Mouse (Mus musculus): ENCODE measurements around the gene Inhbc. TPM values are rescaled to one million over a fixed set of nuclear protein-coding genes. Genes with fewer than 3 reads are reported as not detected.

The Inhbc gene
- polyA plus RNA-seq, 1 experiment from 2014 or later, result 1.6 TPM

DNA sequence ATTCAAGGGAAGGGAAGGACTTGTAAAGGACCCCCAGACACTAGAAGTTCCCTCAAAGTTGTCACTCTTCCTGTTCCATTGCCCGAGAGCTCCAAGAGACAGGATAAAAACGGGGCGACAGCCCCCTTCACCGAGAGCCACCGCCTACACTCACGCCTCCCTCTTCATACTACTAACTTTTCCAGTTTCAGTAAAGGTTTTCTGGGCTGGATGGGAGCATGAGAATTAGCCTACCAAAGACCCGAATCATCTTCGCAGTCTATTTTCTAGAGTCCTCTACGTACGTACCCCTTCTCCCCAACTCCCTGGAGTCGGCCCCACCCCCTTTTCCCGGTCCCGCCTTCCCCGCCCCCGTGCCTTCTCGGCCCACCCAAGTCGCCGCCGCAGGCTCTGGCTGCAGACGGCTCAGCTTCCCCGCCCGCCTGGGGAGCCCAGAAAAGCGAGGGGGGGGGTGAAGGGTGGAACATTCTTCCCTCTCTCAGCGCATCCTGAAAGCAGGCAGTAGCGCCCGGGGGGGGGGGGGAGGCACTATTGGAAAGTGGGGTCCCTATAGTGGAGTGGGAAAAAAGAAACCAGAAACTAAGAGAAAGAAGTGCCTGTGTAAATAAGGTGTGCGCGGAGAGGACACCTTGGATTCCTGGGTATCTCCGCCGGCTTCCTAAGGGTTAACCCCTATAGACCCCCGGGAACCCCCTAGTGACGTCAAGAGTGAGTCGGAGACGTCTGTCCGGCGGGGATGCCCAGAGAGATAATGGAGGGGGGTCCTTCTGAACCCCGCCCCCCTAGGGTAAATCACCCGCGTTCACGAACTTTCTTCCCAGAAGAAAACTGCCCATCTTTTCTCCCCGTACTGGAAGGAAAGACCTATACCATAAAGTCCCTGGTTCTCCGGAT is 30.3 kb downstream of the Inhbc start:
- peaks cover 66% of the 10 kb centered on the region for H3K27me3 ChIP-seq
- 0 out of 2 replicates have a peak overlapping the region, but pooled peaks have one; percentile 39 for H3K27ac ChIP-seq
- DNase-seq (no peak), ATAC-seq (ENCODE audit: low read depth) (no peak)
- H3K9ac ChIP-seq, result peak overlapping the region; percentile 47; the same call in 1 of the 2 replicates
- H3K4me2 ChIP-seq, result peak overlapping the region; percentile 71
- peaks cover 36% of the 10 kb centered on the region for H3K4me1 ChIP-seq (replicated peaks)
- no peaks in the 10 kb centered on the region for H3K9me3 ChIP-seq (replicated peaks)
- no peaks in the 10 kb centered on the region for H3K36me3 ChIP-seq
- under 1% methylated on average over 42 of the region's 42 CpGs for WGBS (ENCODE audit: insufficient replicate concordance)
- H3K4me3 ChIP-seq (replicated peaks), result peak overlapping the region; percentile 51

- H3K9ac ChIP-seq, result peak overlapping the region; percentile 45; the same call in 1 of the 2 replicates
- under 1% methylated on average over 31 of the region's 31 CpGs for WGBS (ENCODE audit: insufficient replicate concordance)
- DNase-seq (peak; percentile 72), ATAC-seq (ENCODE audit: low read depth) (peak; percentile 70)
- H3K36me3 ChIP-seq, result no peaks in the 10 kb centered on the region
- peaks cover 66% of the 10 kb centered on the region for H3K27me3 ChIP-seq
- H3K27ac ChIP-seq, result 0 out of 2 replicates have a peak overlapping the region, but pooled peaks have one; percentile 39
- H3K9me3 ChIP-seq (replicated peaks), result no peaks in the 10 kb centered on the region
- peaks cover 36% of the 10 kb centered on the region for H3K4me1 ChIP-seq (replicated peaks)
- peak overlapping the region; percentile 71 for H3K4me2 ChIP-seq
- H3K4me3 ChIP-seq (replicated peaks), result peak overlapping the region; percentile 51
These were observed 31.1 kb downstream of the Inhbc start for GRCm38 (mm10) chr10:127338930-127339682.

GRCm38 (mm10) chr10:127337536-127338099 is 32.6 kb downstream of the Inhbc start:
- no peak overlapping the region for H3K4me2 ChIP-seq
- no peak overlapping the region for H3K4me3 ChIP-seq (replicated peaks)
- no peak overlapping the region for H3K27ac ChIP-seq
- ATAC-seq (ENCODE audit: low read depth), result no peak
- H3K27me3 ChIP-seq, result peaks cover 65% of the 10 kb centered on the region
- no peak overlapping the region for H3K9ac ChIP-seq
- no peak for DNase-seq
- H3K9me3 ChIP-seq (replicated peaks), result no peaks in the 10 kb centered on the region
- no peaks in the 10 kb centered on the region for H3K36me3 ChIP-seq
- 56% methylated on average over 6 of the region's 6 CpGs for WGBS (ENCODE audit: insufficient replicate concordance)
- peaks cover 36% of the 10 kb centered on the region for H3K4me1 ChIP-seq (replicated peaks)

- Histone ChIP-seq H3K4me2 (no peak overlapping the region), H3K9me3 (replicated peaks) (no peaks in the 10 kb centered on the region), H3K9ac (no peak overlapping the region), H3K36me3 (no peaks in the 10 kb centered on the region), H3K4me1 (replicated peaks) (peaks cover 34% of the 10 kb centered on the region), H3K27ac (no peak overlapping the region), H3K27me3 (peaks cover 64% of the 10 kb centered on the region), H3K4me3 (replicated peaks) (no peak overlapping the region)
- ATAC-seq (ENCODE audit: low read depth), result no peak
- no peak for DNase-seq
- WGBS (ENCODE audit: insufficient replicate concordance), result 46% methylated on average over 5 of the region's 5 CpGs
These were observed 33.3 kb downstream of the Inhbc start for GRCm38 (mm10) chr10:127336952-127337351.

- H3K4me1 ChIP-seq (replicated peaks), result peaks cover 25% of the 10 kb centered on the region
- no peak for ATAC-seq (ENCODE audit: low read depth)
- H3K27ac ChIP-seq, result no peak overlapping the region
- no peaks in the 10 kb centered on the region for H3K36me3 ChIP-seq
- no peak overlapping the region for H3K9ac ChIP-seq
- H3K4me3 ChIP-seq (replicated peaks), result no peak overlapping the region
- peaks cover 47% of the 10 kb centered on the region for H3K27me3 ChIP-seq
- no peaks in the 10 kb centered on the region for H3K9me3 ChIP-seq (replicated peaks)
- DNase-seq, result no peak
- WGBS (ENCODE audit: insufficient replicate concordance), result 38% methylated on average over 1 of the region's 1 CpGs
- no peak overlapping the region for H3K4me2 ChIP-seq
These were observed 35.0 kb downstream of the Inhbc start for GRCm38 (mm10) chr10:127335271-127335670.

DNA sequence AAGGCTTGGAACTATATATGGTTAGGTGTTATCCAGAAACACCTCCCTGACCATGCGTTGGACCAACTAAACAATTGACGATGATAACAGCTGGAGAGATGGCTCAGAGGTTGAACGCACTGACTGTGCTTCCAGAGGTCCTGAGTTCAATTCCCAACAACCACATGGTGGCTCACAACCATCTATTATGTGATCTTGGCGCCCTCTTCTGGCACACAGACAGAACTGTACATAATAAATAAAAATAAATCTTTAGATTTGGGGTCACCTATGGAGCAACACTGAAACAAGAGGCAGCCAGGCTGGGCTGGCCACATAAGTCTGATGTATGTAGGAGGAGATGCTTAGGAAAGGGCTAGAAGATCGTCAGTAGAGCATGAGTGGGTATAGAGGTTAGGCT is 37.1 kb downstream of the Inhbc start:
- peaks cover 26% of the 10 kb centered on the region for H3K27me3 ChIP-seq
- DNase-seq (no peak), ATAC-seq (ENCODE audit: low read depth) (0 out of 2 replicates have a peak, but pooled peaks have one; percentile 22)

DNA sequence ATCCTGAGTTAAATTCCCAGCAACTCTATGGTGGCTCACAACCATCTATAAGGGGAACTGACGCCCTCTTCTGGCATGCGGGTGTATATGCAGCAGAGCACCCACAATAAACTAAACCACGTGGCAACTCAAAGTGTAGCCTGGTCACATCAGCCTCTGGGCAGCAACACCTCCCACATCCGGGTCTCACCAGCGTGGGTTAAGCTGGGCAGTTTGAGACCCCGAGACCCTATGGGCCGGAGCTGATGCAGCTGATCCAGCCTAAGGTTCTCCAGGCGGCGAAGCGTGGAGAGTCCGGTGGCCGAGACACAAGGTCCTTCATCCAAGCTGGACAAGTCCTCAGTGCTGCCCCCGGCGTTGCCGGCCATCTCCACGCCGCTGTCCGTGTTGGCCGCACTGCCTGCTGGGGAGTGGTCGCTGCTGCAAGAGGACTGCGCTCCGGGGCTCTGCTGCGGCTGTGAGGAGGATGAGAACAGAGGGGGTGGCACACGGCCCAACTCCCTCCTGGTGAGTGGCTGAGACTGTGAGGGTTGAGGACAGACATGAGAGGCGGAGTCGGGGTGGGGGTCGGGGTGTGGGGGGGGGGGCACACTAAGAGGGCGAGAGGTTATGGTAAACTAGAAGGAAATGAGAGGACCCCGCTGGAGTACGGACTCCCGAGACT is 37.9 kb downstream of the Inhbc start:
- peak overlapping the region; percentile 53 for H3K4me2 ChIP-seq
- H3K36me3 ChIP-seq, result 0 out of 2 replicates have a peak, but pooled peaks cover 15% of the 10 kb centered on the region
- WGBS (ENCODE audit: insufficient replicate concordance), result 33% methylated on average over 31 of the region's 31 CpGs
- DNase-seq, result no peak
- ATAC-seq (ENCODE audit: low read depth), result no peak
- peak overlapping the region; percentile 27; the same call in 1 of the 2 replicates for H3K9ac ChIP-seq
- no peaks in the 10 kb centered on the region for H3K9me3 ChIP-seq (replicated peaks)
- peaks cover 22% of the 10 kb centered on the region for H3K4me1 ChIP-seq (replicated peaks)
- H3K4me3 ChIP-seq (replicated peaks), result peak overlapping the region; percentile 32
- H3K27ac ChIP-seq, result no peak overlapping the region
- H3K27me3 ChIP-seq, result peaks cover 24% of the 10 kb centered on the region

More for the DNA sequence above, 37.1 kb downstream of the Inhbc start:
- H3K4me1 ChIP-seq (replicated peaks), result peaks cover 16% of the 10 kb centered on the region
- no peaks in the 10 kb centered on the region for H3K9me3 ChIP-seq (replicated peaks)
- H3K27ac ChIP-seq, result no peak overlapping the region
- no peak overlapping the region for H3K4me2 ChIP-seq
- no peak overlapping the region for H3K4me3 ChIP-seq (replicated peaks)
- H3K36me3 ChIP-seq, result 0 out of 2 replicates have a peak, but pooled peaks cover 15% of the 10 kb centered on the region
- 31% methylated on average over 5 of the region's 5 CpGs for whole genome bisulfite sequencing (ENCODE audit: insufficient replicate concordance)
- H3K9ac ChIP-seq, result no peak overlapping the region

- H3K27me3 ChIP-seq, result peaks cover 32% of the 10 kb centered on the region
These were observed 40.0 kb downstream of the Inhbc start for GRCm38 (mm10) chr10:127330212-127330611.

DNA sequence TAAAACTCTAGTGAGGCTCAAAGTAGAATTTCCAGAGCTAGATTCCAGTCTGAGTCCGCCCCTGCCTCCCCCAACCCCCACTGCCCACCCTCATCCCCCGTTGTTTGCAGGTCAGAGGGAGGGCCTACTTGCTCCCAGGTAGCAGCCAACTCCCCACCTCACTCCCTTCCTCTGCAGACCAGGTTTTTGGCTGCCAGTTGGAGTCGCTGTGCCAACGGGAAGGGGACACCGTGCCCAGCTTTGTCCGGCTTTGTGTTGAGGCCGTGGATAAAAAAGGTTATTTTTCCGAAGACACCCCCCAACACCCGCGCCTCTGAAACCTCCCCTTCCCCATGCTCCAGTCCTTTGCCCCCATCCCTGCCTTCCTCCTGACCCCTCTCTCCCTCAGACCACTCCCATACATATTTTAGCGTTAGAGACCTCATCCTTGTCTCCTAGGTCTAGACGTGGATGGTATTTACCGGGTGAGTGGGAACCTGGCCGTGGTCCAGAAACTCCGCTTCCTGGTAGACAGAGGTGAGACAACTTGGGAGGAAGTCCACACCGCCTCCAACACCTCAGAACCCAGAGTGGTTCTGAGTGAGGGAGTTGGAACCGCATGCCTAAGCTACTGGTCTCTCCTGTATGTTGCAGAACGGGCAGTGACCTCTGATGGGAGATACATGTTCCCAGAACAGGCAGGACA is 42.6 kb downstream of the Inhbc start:
- Histone ChIP-seq H3K36me3 (0 out of 2 replicates have a peak, but pooled peaks cover 15% of the 10 kb centered on the region), H3K27ac (no peak overlapping the region), H3K9me3 (replicated peaks) (no peaks in the 10 kb centered on the region), H3K4me2 (peak overlapping the region; percentile 93), H3K27me3 (peaks cover 37% of the 10 kb centered on the region), H3K4me3 (replicated peaks) (peak overlapping the region; percentile 68; the same call in 1 of the 2 replicates), H3K4me1 (replicated peaks) (peaks cover 68% of the 10 kb centered on the region), H3K9ac (no peak overlapping the region)
- 77% methylated on average over 18 of the region's 18 CpGs for WGBS (ENCODE audit: insufficient replicate concordance)
- DNase-seq (no peak), ATAC-seq (ENCODE audit: low read depth) (no peak)

More at GRCm38 (mm10) chr10:127330212-127330611, 40.0 kb downstream of the Inhbc start:
- Histone ChIP-seq H3K4me1 (replicated peaks) (peaks cover 43% of the 10 kb centered on the region), H3K4me2 (no peak overlapping the region), H3K9me3 (replicated peaks) (no peaks in the 10 kb centered on the region), H3K9ac (no peak overlapping the region), H3K4me3 (replicated peaks) (no peak overlapping the region), H3K27ac (no peak overlapping the region), H3K36me3 (0 out of 2 replicates have a peak, but pooled peaks cover 15% of the 10 kb centered on the region)
- no peak for ATAC-seq (ENCODE audit: low read depth)
- no peak for DNase-seq
- WGBS (ENCODE audit: insufficient replicate concordance), result 61% methylated on average over 7 of the region's 7 CpGs

DNA sequence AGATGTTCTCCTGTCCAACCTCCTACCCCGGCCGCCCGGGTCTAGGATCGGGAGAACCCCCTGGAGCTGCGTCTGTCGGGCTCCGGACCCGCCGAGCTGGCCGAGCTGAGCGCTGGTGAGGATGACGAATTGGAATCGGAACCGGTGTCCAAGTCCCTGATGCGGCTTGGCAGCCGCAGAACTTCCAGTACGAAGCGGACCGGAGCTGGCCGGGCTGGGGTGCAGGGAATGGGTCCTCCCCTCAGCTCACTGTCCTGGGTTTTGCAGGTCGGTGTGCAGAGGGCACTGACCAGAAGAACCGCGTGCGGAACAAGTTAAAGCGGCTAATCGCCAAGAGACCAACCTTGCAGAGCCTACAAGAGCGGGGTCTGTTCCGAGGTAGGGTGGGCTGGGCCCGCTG is 43.4 kb downstream of the Inhbc start:
- 20% methylated on average over 29 of the region's 29 CpGs for WGBS (ENCODE audit: insufficient replicate concordance)
- H3K27me3 ChIP-seq, result peaks cover 32% of the 10 kb centered on the region
- H3K4me1 ChIP-seq (replicated peaks), result peaks cover 69% of the 10 kb centered on the region
- no peak for ATAC-seq (ENCODE audit: low read depth)
- H3K9ac ChIP-seq, result peak overlapping the region; percentile 76
- H3K4me2 ChIP-seq, result peak overlapping the region; percentile 93
- H3K9me3 ChIP-seq (replicated peaks), result no peaks in the 10 kb centered on the region
- 0 out of 2 replicates have a peak, but pooled peaks cover 15% of the 10 kb centered on the region for H3K36me3 ChIP-seq
- H3K27ac ChIP-seq, result no peak overlapping the region
- DNase-seq, result no peak
- H3K4me3 ChIP-seq (replicated peaks), result peak overlapping the region; percentile 68
